Mouse (Mus musculus) embryonic facial prominence, embryonic 11.5 days (tissue): ENCODE measurements around the gene Actl7a. TPM values are rescaled to one million over a fixed set of nuclear protein-coding genes. Genes with fewer than 3 reads are reported as not detected.
A peak's percentile ranks its signal among the peaks of the same experiment; 100 is the strongest.

Source experiments
- ATAC-seq: fragments of 200-750 bp; cut with Nextera tagmentation; replicated peaks from 2 replicates; pipeline ENCODE4 v1.8.0; 2017; ENCODE audit warnings: low read depth; ENCODE audit not compliant: insufficient number of reproducible peaks, low FRiP score, low TSS enrichment
- DNase-seq: peaks from one replicate; pipeline ENCODE4 v3.0.0-alpha.2; 2015; ENCODE audit warnings: low spot score
- H3K27ac ChIP-seq: fragments of 300-500 bp; sonication (generic); replicated peaks from 2 replicates; pipeline ENCODE4 v1.5.1; 2014; ENCODE audit warnings: mild to moderate bottlenecking, low read depth, low read length, control low read depth
- H3K27me3 ChIP-seq: fragments of 300-500 bp; sonication (generic); 2 replicates; pipeline ENCODE4 v1.6.1; 2014; ENCODE audit warnings: mild to moderate bottlenecking, low read length, moderate library complexity, mixed read lengths; ENCODE audit not compliant: control insufficient read depth, insufficient read depth
- H3K36me3 ChIP-seq: fragments of 300-500 bp; sonication (generic); replicated peaks from 2 replicates; pipeline ENCODE4 v1.6.1; 2014; ENCODE audit warnings: low read depth, mild to moderate bottlenecking, low read length, moderate library complexity, mixed read lengths; ENCODE audit not compliant: control insufficient read depth, insufficient read depth
- H3K4me1 ChIP-seq: fragments of 300-500 bp; sonication (generic); 2 replicates; pipeline ENCODE4 v1.6.1; 2014; ENCODE audit warnings: low read length, mixed read lengths; ENCODE audit not compliant: control insufficient read depth, insufficient read depth
- H3K4me2 ChIP-seq: fragments of 300-500 bp; sonication (generic); 2 replicates; pipeline ENCODE4 v1.6.1; 2014; ENCODE audit warnings: low read depth, mild to moderate bottlenecking, control low read depth, low read length, moderate library complexity
- H3K4me3 ChIP-seq: fragments of 300-500 bp; sonication (generic); 2 replicates; pipeline ENCODE4 v1.5.1; 2014; ENCODE audit warnings: low read depth, low read length, control low read depth
- H3K9ac ChIP-seq: fragments of 300-500 bp; sonication (generic); replicated peaks from 2 replicates; pipeline ENCODE4 v1.6.1; 2014; ENCODE audit warnings: mild to moderate bottlenecking, control low read depth, low read length
- H3K9me3 ChIP-seq: fragments of 300-500 bp; sonication (generic); replicated peaks from 2 replicates; pipeline ENCODE4 v1.6.1; 2016; ENCODE audit warnings: mild to moderate bottlenecking, low read length, inconsistent platforms, mixed read lengths; ENCODE audit not compliant: control insufficient read depth
- WGBS: fragments of 180-500 bp; shearing (Covaris S2); extraction: QIAGEN DNeasy Blood & Tissue Kit; methylation state at CpG from one replicate; pipeline ENCODE4 v1.1.7; 2014; 5-methylcytosine and 5-hydroxymethylcytosine counted together
- polyA plus RNA-seq: library from polyadenylated mRNA; unstranded; fragments of >200 nt; fragmentation: Nextera tagmentation; extraction: Ambion mirVana; gene quantifications from 2 replicates; pipeline ENCODE4 v1.2.1, GENCODE M21; 2014

Gene Actl7a
- polyA plus RNA-seq, 1 experiment from 2014 or later: not detected

DNA sequence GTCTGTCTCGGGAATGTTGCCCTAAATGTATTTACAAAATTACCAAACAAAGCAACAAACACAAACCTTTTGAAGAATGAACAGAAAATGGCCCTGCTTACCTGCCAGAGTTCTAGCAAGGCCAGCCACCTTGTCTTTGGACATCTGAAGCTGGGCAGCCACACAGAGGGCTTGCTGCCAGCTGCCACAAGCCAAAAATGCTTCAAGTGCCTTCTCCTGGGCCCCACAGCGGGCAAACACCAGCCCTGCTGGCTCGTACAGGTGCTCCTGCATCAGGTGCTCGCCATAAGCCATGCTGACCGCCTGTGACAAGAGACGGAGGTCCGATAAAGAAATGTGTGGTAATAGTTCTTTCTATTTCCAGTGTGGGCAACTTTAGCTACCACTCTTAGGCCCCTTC, 25.7 kb downstream of the Actl7a start:
- H3K27me3 ChIP-seq: no peaks in the 10 kb centered on the region
- H3K27ac ChIP-seq: no peak overlapping the region
- no peaks in the 10 kb centered on the region for H3K9me3 ChIP-seq
- 91% methylated on average over 7 of the region's 7 CpGs for WGBS
- no peaks in the 10 kb centered on the region for H3K4me1 ChIP-seq
- no peak overlapping the region for H3K4me2 ChIP-seq
- H3K9ac ChIP-seq: no peak overlapping the region
- ATAC-seq (no peak), DNase-seq (no peak)
- peaks cover 13% of the 10 kb centered on the region for H3K36me3 ChIP-seq
- H3K4me3 ChIP-seq: no peak overlapping the region

DNA sequence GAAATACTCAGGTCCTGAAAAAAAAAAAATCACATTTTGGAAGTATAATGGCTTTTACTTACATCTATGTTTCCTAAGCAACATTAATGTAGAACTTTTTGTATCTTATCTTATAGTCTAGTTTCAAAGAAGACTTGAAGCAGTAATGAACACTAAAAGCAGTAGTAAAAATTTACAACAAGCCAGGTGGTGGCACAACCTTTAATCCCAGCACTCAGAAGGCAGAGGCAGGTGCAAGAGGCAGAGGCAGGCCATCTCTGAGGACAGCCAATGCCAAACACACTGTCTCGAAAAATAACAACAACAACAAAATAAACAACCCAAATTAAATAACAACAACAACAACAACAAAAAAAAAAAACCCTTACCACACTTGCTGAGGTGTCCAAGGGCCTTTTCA, 27.9 kb downstream of the Actl7a start:
- H3K4me3 ChIP-seq: no peak overlapping the region

DNA sequence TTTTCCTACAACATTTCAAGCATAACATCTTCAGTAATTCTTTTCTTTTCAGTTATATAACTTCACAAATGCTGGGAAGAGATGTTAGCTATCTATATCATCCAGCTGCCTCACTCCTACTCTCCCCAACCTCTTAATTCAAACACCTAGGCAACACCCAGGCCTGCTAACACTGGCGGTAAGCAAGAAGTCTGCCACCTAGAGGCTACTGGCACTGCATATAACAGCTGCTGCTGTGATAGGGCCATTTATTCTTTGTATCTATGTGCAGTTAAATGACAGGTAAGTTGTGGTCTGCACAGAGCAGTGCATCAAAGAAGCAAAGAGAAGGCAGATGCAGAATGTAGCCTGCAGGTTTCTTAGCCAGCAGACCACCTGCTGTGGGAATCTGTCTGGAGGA, 48.2 kb downstream of the Actl7a start:
- Histone ChIP-seq H3K27me3 (no peaks in the 10 kb centered on the region), H3K27ac (no peak overlapping the region), H3K36me3 (peaks cover 11% of the 10 kb centered on the region), H3K9ac (no peak overlapping the region), H3K9me3 (no peaks in the 10 kb centered on the region), H3K4me3 (no peak overlapping the region), H3K4me1 (no peaks in the 10 kb centered on the region), H3K4me2 (no peak overlapping the region)
- ATAC-seq (no peak), DNase-seq (peak; percentile 43)
- WGBS: 50% methylated on average over 1 of the region's 1 CpGs

More for the DNA sequence above, 27.9 kb downstream of the Actl7a start:
- 68% methylated on average over 1 of the region's 1 CpGs for WGBS
- no peaks in the 10 kb centered on the region for H3K27me3 ChIP-seq
- no peak overlapping the region for H3K9ac ChIP-seq
- no peak overlapping the region for H3K27ac ChIP-seq
- DNase-seq: no peak
- H3K36me3 ChIP-seq: peaks cover 13% of the 10 kb centered on the region
- no peak overlapping the region for H3K4me2 ChIP-seq
- no peak for ATAC-seq
- no peaks in the 10 kb centered on the region for H3K9me3 ChIP-seq
- H3K4me1 ChIP-seq: no peaks in the 10 kb centered on the region

Other genes with a start within 250 kb of the Actl7a start
- gene Gm26657, start 3.3 kb upstream of the Actl7a start, polyA plus RNA-seq: not detected in 2 replicates
- gene Actl7b, start 2.0 kb upstream of the Actl7a start, polyA plus RNA-seq: not detected in 2 replicates
- gene Elp1, start 58.9 kb downstream of the Actl7a start, polyA plus RNA-seq: 92.8 and 111 TPM in 2 replicates
- gene Fam206a, start 58.9 kb downstream of the Actl7a start, polyA plus RNA-seq: 27.7 and 29.7 TPM in 2 replicates
- gene Ctnnal1, start 121.8 kb downstream of the Actl7a start, polyA plus RNA-seq: 34.2 and 36.0 TPM in 2 replicates
- gene Tmem245, start 204.0 kb downstream of the Actl7a start, polyA plus RNA-seq: 5.4 and 6.1 TPM in 2 replicates
- gene Frrs1l, start 247.0 kb downstream of the Actl7a start, polyA plus RNA-seq: 1.6 and 2.4 TPM in 2 replicates